Mouse (Mus musculus) v-Abl transformed pro-B cells (cell line): ENCODE data around the gene Hist1h1a.
"Not testable (repeated sequence)": the region's sequence is repeated elsewhere in the genome, so short reads cannot be mapped to it uniquely, and the experiment has no call there.

Source experiments
- in situ Hi-C, 2 experiments: fragments of 400-800 bp; cut with MboI; formaldehyde crosslinking; loops; one replicate each; pipeline ENCODE4 v1.15.1; 2025; ENCODE audit not compliant: unreplicated experiment in 2 of 2

Hist1h1a gene

DNA sequence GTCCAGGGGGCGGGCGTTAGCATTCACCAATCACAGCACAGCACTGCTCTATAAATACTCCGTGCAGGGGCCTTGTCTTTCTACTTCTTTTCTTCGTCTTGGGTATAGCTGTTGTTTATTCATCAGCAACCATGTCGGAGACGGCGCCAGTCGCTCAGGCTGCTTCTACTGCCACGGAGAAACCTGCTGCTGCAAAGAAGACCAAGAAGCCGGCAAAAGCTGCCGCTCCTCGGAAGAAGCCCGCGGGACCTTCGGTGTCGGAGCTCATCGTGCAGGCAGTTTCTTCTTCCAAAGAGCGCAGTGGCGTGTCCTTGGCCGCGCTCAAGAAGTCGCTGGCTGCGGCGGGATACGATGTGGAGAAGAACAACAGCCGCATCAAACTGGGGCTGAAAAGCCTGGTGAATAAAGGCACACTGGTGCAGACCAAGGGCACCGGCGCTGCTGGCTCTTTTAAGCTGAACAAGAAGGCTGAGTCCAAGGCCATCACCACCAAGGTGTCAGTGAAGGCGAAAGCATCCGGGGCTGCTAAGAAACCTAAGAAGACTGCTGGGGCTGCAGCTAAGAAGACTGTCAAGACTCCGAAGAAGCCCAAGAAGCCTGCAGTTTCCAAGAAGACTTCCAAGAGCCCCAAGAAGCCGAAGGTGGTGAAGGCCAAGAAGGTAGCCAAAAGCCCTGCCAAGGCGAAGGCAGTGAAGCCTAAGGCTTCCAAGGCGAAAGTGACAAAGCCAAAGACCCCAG is at the start of gene Hist1h1a:
Gene Hist1h1a, plus strand, starts transcription at position 81 of the 738 bp plus-strand sequence.
- in situ Hi-C loops: loop anchor here in 1 of 2 experiments (25.0 kb wide), 2 partner anchors 1726 to 1976 kb away; partner anchors contain the start of genes Hist1h1b, Hist1h2ag, Hist1h2ah and Hist1h2an

DNA sequence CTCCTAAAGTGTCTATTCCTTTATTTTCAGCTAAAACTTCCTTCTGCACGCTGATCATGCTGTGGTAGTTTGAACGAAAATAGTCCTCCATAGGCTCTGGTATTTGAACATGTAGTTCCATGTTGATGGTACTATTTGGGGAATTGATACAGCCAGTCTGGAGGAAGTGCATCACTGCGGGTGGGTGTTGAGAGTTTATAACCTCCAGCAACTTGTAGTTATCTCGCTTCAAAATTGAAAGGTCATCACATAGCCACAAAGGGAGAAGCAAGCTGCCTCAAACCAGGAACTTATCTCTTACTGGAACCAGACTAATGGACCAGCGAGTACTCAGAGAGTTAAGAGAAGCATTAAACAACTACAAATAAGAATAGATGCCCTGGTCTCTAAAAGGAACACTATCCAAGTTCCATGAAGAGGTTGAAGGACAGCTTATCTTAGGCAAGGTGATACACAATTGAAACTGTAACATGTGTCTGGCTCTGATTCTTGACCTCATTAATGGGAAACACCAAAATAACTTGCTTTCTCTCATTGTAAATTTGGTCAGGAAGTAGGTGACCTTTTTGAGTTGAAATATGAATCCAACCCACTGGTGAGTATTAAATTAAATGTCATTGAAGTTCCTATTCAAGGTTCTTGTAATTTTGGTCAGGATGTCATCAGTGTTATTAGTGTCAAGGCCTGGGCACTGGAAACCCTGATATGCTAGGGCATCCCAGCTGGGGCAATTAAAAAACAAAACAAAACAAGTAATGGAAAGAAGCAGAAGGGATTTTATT is 47.0 kb upstream of the Hist1h1a start:
- in situ Hi-C loops: no loop called here

DNA sequence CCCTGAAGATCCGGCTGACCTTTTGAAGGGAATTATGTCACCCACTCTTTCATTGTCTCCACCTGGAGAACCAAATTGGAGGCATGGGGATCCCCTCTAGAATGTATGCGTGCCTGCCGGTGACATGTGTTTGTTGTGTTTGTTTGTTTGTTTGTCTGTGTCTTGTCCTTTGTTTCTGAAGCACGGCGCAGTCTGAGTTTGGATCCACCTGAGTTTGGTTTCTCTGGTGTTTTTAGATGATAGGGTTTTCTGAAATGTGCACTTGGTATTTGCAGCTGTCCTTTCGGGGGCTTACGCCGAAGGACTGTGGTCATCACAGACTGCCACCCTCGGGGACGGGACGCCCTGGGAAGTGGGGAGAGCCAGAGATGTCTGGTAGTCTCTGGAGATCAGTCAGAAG is 46.3 kb upstream of the Hist1h1a start:
- in situ Hi-C loops: no loop called here

DNA sequence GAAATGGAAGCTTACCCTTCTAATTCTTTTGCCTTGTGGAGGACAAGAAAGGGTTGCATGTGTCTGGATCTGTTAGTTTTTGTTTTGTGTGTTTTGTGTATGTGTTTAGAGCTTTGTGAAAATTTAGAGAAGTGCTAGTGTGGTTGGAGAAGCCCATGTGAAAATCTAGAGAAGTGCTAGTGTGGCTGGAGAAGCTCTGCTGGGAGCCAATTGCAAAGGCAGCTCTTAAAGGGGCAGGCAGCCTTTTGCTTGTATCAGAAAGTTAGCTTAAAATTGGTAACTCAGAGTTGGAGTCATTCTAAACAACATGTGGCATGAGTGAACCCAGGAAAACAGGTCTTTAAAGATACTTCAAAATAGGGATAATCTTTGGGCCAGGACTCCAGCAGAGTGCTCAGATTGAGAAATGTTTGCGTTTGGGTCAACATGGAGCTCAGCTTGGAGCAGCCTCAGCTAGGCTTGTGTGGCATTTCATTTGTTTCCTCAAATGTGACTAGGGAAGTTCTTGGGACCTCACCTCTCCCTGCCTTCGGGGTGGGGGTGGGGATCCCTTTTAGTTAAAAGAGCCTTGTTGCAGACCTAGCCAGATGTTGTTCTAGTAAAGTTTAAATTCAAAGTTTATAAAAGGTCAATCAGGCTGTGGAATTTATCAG is 45.7 kb upstream of the Hist1h1a start:
- in situ Hi-C loops: not testable (repeated sequence)

DNA sequence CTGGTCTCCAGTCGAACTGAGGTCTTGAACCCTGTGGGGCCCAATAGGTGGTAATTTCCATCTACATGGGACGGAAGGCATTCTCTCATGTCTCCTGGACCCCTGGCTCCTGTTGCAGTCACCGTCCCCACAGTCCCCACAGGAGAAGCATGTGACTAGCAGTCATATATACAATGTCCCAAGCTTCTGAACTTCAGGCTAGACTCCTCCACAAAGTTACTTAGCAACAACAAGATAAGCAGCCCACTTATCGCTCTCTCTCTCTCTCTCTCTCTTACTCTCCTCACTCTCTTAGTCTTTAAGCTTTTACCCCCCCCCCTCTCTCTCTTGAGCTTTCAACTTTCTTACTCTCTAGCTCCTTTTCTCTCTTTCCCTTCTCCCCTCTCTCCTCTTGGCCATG is 39.2 kb upstream of the Hist1h1a start:
- in situ Hi-C loops: no loop called here

DNA sequence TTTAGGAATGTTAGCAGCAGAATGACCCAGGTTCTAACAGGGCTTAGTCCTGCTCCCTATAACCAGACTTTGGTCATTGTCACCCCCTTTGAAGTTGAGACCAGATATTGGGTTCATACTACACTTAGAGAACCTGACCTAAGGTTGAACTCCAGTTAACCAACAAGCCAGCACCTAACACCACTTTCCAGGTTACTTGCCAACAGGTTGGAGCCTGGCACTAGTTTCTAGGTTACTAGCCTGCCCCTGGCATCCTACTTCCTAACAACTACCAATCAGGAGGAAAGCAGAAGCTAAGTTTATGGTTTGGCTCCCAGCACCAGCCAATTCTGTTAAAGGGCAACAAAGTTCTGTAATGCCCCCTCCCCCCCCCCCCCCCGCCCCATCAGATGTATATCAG is 38.3 kb upstream of the Hist1h1a start:
- in situ Hi-C loops: no loop called here

DNA sequence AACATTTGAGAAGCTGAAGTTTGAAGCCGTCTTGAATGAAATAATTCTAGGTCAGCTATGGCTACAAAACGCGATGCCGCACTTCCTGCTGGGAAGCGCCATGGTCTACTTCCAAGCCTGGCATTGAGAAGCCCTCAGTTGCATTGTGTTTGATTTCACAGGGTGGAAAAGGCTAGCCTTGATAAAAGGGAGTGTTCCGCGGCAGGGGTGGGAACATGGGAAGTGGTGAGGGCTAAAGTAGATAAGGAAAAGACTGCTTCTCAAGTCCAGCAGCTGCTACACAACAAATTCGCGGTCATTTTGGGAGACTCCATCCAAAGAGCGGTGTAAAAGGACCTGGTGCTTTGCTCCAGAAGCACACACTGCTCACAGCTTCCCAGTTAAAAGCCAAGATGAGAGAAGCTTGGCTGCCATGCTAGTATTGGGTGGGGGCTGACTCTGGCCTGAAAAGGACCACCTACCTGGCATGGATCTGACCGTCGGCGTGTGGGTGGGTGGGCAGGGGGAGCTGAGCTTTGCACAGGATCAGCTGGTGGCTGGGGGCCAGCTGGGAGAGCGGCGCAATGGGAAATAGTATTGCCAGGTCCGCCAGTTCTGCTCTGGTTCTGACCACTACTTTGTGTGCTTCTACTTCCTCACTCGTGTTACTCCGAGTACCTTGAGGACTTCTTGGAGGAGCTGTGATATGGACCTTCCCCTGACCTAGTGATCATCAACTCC is 34.8 kb upstream of the Hist1h1a start:
- in situ Hi-C loops: no loop called here

DNA sequence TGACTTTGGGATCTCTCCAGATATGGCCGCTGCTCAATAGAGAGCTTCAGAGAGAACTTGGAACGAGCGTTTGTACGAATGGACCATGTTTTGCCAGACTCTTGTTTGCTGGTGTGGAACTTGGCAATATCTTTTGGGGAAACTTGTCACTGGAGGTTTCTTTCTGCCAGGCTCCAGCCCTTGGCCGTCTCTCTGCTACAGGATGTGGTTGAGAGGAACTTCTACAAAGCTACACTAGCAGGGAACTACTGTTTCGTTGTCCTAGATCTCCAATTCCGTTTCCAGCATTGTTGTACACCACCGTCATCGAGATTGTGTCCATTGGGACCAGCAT is 34.3 kb upstream of the Hist1h1a start:
- in situ Hi-C loops: no loop called here

DNA sequence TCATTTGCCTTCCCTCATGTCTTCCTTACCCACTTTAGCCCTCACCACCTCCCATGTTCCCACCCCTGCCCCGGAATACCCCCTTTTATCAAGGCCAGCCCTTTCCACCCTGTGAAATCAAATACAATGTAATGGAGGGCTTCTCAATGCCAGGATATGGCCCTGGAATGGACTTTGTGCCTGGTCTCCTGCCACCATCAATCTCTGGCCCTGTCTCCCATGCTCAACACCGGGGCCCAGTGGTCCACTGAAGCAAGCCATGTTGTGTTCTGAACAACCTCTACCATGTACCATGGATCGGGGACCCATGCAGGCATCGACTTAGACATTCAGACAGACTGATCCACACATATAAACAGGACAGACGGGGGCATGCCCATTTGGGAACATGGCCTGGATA is 33.8 kb upstream of the Hist1h1a start:
- in situ Hi-C loops: loop anchor here (5.0 to 10.0 kb wide), 3 partner anchors 32 to 105 kb away; partner anchors contain the start of genes Hist1h1e (in 1 of the 2), Hist1h1t (in 1 of the 2), Hist1h2ac (in 1 of the 2) and Hist1h2bc (in 1 of the 2)

DNA sequence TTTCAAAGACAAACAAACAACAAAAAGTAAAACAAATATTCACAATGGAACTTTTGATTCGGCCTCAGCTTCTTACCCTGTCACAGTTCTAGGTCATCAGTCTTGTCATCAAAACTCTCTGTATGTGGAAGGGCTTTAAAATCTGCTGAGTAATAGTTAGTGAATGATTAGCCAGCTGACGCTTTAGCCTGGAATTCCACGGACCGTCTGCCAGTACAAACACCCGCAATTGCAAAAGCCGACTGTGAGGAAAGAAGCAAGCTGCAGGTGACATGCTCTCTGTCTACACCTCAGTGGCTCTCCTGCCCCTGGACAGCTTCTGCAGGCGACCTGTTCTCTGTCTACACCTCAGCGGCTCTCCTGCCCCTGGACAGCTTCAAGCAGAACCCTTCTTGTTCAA is 33.0 kb upstream of the Hist1h1a start:
- in situ Hi-C loops: loop anchor here (5.0 to 10.0 kb wide), 3 partner anchors 33 to 106 kb away; partner anchors contain the start of genes Hist1h1e (in 1 of the 2), Hist1h1t (in 1 of the 2), Hist1h2ac (in 1 of the 2) and Hist1h2bc (in 1 of the 2)

DNA sequence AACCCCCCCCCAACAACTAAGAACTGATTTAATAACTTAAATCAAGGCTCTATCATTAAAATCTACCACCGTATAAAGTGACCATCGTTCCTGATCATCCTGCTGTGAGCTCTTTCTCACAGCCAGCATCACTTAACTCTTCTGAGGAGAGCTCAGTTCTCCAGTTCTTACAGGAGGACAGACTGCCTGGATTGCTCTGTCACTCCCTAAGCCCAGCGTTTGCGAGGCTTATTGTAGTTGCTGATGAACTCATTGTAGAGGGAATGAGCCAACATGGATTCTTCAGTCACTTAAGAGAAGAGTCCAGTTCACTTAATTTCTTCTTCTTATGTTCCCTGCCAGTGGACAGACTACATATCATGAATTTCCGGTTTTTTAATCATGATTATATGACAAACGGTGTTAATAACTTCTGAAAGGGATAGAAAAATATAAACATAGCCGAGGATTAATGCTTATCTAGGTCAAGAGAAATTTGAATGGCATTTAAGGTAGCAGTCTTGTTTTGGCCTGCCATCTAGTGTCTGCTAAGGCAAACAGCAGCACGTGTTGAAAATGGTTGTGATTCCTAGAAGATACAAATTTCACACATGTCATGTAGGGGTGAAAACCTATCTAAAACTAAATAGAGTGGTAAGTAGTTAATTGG is 31.2 kb upstream of the Hist1h1a start:
- in situ Hi-C loops: loop anchor here (5.0 to 10.0 kb wide), 3 partner anchors 35 to 107 kb away; partner anchors contain the start of genes Hist1h1e (in 1 of the 2), Hist1h1t (in 1 of the 2), Hist1h2ac (in 1 of the 2) and Hist1h2bc (in 1 of the 2)

DNA sequence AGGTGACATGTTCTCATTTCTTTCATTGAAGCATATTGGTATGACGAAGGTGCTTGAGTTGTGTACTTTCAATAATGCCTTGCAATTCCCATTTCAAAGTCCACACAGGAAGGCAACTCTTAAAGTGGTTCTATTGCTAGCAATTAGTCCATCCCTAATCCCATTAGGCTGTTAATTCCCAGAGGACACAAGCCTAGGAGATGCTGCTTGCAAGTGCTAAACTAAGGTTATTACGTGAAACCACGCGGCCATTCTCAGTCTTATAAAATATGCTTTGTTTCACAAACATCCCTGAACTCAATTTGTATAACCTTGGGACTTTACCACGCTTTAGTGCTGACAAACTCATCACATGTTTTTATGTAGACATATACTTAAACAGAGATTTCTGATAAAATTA is 26.4 kb upstream of the Hist1h1a start:
- in situ Hi-C loops: loop anchor here (5.0 to 10.0 kb wide), 4 partner anchors 35 to 115 kb away; partner anchors contain the start of genes Hist1h1e (in 2 of the 2), Hist1h2be (in 2 of the 2), Hist1h2ac (in 1 of the 2) and Hist1h2bc (in 1 of the 2)

DNA sequence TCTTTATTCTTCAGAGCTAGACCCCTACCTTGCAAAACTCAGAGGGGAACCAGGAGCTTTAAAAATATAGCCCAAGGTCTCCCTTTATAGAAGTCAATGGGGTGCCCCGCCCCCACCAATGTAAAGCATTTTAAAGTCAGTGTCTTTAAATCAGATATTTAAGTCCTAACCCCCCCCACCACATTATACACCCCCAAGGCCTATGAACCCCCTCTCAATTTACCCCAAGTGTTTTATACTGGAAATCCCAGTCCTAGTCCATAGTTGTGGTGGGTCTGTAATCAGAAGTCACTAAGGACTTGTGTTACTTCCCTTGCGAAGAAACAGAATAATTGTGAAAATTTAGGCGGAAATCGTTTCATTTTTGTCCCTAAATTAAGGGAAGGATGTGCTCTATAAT is 25.4 kb upstream of the Hist1h1a start:
- in situ Hi-C loops: loop anchor here (5.0 to 10.0 kb wide), 4 partner anchors 36 to 116 kb away; partner anchors contain the start of genes Hist1h1e (in 2 of the 2), Hist1h2be (in 2 of the 2), Hist1h2ac (in 1 of the 2) and Hist1h2bc (in 1 of the 2)

DNA sequence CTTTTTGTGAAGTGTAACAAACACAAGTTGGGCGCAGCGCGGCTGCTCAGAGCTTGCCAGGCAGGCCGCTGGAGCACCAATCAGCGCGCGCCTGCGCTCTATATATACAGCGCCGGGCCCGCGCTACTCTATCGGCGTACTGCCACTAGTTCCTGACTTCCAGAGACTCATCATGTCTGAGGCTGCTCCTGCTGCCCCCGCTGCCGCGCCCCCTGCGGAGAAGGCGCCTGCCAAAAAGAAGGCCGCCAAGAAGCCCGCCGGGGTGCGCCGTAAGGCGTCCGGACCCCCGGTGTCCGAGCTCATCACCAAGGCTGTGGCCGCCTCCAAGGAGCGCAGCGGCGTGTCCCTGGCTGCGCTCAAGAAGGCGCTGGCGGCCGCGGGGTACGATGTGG is 24.8 kb upstream of the Hist1h1a start, which contains the start of gene Hist1h1c:
Gene Hist1h1c, plus strand, starts transcription at position 132 of the 392 bp plus-strand sequence.
- in situ Hi-C loops: loop anchor here (5.0 to 10.0 kb wide), 4 partner anchors 36 to 116 kb away; partner anchors contain the start of genes Hist1h1e (in 2 of the 2), Hist1h2be (in 2 of the 2), Hist1h2ac (in 1 of the 2) and Hist1h2bc (in 1 of the 2)

DNA sequence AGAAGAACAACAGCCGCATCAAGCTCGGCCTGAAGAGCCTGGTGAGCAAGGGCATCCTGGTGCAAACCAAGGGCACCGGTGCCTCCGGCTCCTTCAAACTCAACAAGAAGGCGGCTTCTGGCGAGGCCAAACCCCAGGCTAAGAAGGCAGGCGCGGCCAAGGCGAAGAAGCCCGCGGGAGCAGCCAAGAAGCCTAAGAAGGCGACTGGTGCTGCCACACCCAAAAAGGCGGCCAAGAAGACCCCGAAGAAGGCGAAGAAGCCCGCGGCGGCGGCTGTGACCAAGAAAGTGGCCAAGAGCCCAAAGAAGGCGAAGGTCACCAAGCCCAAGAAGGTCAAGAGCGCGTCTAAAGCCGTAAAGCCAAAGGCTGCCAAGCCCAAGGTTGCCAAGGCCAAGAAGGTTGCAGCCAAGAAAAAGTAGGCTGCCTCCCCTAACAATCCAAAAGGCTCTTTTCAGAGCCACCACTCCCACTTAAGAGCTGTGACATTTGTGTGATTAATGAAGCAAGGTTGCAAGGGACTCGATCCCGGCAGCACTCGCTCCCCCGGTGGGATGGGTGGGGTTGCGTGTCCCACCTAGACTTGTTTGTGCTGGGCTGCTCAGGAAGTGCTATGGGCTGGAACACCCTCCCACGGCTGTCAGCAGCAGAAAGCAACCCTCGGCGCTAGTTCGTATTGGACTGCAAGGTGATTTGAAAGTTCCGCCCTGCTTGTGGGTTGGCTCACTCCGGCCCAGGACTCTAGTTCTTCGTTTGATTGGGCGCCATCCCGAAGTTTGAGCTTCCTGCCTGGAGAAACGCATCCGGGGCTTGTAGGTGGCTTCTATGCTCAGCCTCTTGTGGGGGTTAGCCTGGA is 24.2 kb upstream of the Hist1h1a start:
- in situ Hi-C loops: loop anchor here (5.0 to 10.0 kb wide), 4 partner anchors 37 to 117 kb away; partner anchors contain the start of genes Hist1h1e (in 2 of the 2), Hist1h2be (in 2 of the 2), Hist1h2ac (in 1 of the 2) and Hist1h2bc (in 1 of the 2)

DNA sequence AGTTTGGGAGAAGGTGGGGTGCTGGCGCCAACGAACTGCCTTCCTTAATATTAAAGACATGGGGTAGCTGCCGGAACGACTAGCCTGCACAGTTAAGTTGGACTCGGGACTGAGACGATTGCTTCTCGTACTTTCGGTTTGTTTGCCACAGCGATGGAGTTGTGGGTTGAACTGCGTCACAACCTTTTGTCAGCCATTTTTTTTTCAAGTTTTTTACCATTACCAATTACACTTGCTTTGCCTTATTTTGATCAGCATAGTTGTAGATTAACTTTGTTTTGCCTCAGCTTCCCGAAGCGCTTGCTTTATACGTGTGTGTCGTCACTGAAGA is 23.6 kb upstream of the Hist1h1a start:
- in situ Hi-C loops: loop anchor here (5.0 to 10.0 kb wide), 7 partner anchors 38 to 1703 kb away; partner anchors contain the start of genes Hist1h1d (in 2 of the 2), Hist1h1e (in 2 of the 2), Hist1h2be (in 2 of the 2) and Hist1h4f (in 2 of the 2)

DNA sequence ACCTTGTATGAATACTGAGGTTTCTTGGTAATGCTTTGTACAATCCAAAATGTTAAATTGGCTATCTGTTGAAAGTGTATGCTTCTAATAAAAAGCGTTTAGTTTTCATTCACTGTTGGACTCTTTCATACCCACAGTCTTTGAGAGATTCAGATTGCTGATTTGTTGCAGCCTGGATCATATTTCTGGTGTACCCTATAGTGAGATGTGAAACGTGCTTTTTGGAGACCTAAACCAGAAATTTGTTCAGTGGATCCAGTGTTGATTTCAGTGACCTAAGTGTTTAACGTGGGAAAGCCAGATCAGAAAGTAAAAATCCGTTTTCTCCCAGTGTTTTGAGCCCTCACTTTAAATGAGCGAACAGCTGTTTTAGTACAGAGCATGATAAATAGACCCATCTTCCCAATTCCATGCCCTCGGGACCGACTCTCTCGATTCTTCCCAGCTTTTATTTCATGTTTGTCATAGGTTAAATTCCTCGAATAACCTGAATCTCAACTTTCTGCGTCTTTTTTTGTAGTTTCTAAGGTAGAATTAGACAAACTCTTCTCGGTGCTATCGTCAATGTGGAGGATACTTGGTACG is 23.1 kb upstream of the Hist1h1a start:
- in situ Hi-C loops: loop anchor here (5.0 to 10.0 kb wide), 3 partner anchors 186 to 1703 kb away; partner anchors contain the start of genes Hist1h1d (in 2 of the 2), Hist1h4f (in 2 of the 2), Hist1h2ah (in 1 of the 2) and Hist1h2bk (in 1 of the 2)
